Mouse (Mus musculus) erythroblast, embryonic 14.5 days (primary cell): ENCODE results near the gene Arpp19.

Experiments used
- GATA1 ChIP-seq: IDR thresholded peaks from 2 replicates; pipeline ENCODE4 v1.6.1; 2012; ENCODE audit warnings: low read length, inconsistent platforms, mixed read lengths
- TAL1 ChIP-seq: IDR thresholded peaks from 3 replicates; pipeline ENCODE4 v1.6.1; 2012; ENCODE audit warnings: low read length, inconsistent platforms, mixed read lengths

DNA sequence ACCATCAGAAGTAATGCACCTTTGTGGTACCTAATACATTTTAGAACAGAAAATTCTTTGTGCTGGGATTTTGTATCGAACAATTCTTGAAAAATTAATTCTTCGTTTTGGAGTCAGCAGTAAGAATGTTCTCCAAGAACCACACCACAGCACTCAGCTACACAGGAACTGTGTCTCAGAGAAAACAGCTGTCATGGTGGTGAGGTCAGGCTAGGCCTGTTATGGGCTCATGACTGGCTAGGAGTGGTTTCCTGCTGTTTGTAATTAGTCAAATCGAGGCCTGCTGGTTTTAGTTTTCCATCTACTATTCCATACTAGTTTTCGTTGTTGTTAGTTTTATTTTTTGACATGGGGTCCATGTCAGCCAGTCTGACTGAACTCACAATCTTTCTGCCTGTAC lies 16.9 kb upstream of the Arpp19 start:
- TF ChIP-seq GATA1 (no peak), TAL1 (no peak)
